Mouse (Mus musculus) bone marrow, adult 2 months (tissue): ENCODE data around the gene Mapk10. TPM values are rescaled to one million over a fixed set of nuclear protein-coding genes. Genes with fewer than 3 reads are reported as not detected.

Experiments
- H3K27ac ChIP-seq: fragments of 200-500 bp; 2 replicates; pipeline ENCODE4 v1.5.1; 2012; ENCODE audit warnings: low read depth, mild to moderate bottlenecking, control low read depth, inconsistent platforms, low read length; ENCODE audit not compliant: control insufficient read depth, poor library complexity, insufficient read depth
- H3K4me1 ChIP-seq: fragments of 200-500 bp; 2 replicates; pipeline ENCODE4 v1.6.1; 2011; ENCODE audit warnings: low read length; ENCODE audit not compliant: control insufficient read depth, insufficient read depth
- H3K4me3 ChIP-seq: fragments of 200-500 bp; replicated peaks from 2 replicates; pipeline ENCODE3; 2011; ENCODE audit warnings: mild to moderate bottlenecking, low read depth, low read length, control low read depth; ENCODE audit not compliant: control insufficient read depth
- CTCF ChIP-seq: fragments of 200-500 bp; IDR thresholded peaks from 2 replicates; pipeline ENCODE4 v1.5.1; 2011; ENCODE audit warnings: low read length, control low read depth; ENCODE audit not compliant: control insufficient read depth, insufficient read depth
- POLR2A ChIP-seq: fragments of 200-500 bp; IDR thresholded peaks from 2 replicates; pipeline ENCODE4 v1.6.1; 2011; ENCODE audit warnings: low read depth, mild to moderate bottlenecking, control low read depth, low read length, borderline replicate concordance; ENCODE audit not compliant: control insufficient read depth
- WGBS: fragments of 180-500 bp; shearing (Covaris S2); methylation state at CpG from one replicate; pipeline ENCODE4 v1.1.7; 2018; 5-methylcytosine and 5-hydroxymethylcytosine counted together
- polyA plus RNA-seq: library from polyadenylated mRNA; stranded (reverse); fragments of >200 nt; gene quantifications from 2 replicates; pipeline ENCODE4 v1.2.4, GENCODE M21; 2011; ENCODE audit warnings: low replicate concordance; ENCODE audit not compliant: missing spikeins, insufficient read depth, insufficient read length

Gene Mapk10
- polyA plus RNA-seq, 1 experiment, result not detected

- Histone ChIP-seq H3K4me3 (no peak overlapping the region), H3K27ac (no peak overlapping the region), H3K4me1 (no peaks in the 10 kb centered on the region)
- TF ChIP-seq POLR2A (no peak), CTCF (no peak)
- WGBS, result 69% methylated on average over 6 of the region's 6 CpGs
Measured at GRCm38 (mm10) chr5:103209486-103209885, 1.6 kb downstream of the Mapk10 start.

- no peak for TF ChIP-seq CTCF
- TF ChIP-seq POLR2A, result no peak
- 52% methylated on average over 8 of the region's 8 CpGs for whole genome bisulfite sequencing
- Histone ChIP-seq H3K27ac (no peak overlapping the region), H3K4me1 (no peaks in the 10 kb centered on the region), H3K4me3 (no peak overlapping the region)
Measured at GRCm38 (mm10) chr5:103208869-103209268, 2.3 kb downstream of the Mapk10 start.

- H3K27ac ChIP-seq, result no peak overlapping the region
- 74% methylated on average over 10 of the region's 10 CpGs for WGBS
- TF ChIP-seq POLR2A (no peak), CTCF (no peak)
- no peak overlapping the region for H3K4me3 ChIP-seq
- H3K4me1 ChIP-seq, result no peaks in the 10 kb centered on the region
Measured at GRCm38 (mm10) chr5:103208021-103208511, 3.1 kb downstream of the Mapk10 start.

- no peak for TF ChIP-seq POLR2A
- no peak for TF ChIP-seq CTCF
- no peak overlapping the region for H3K4me3 ChIP-seq
- 61% methylated on average over 2 of the region's 2 CpGs for WGBS
- H3K27ac ChIP-seq, result no peak overlapping the region
- no peaks in the 10 kb centered on the region for H3K4me1 ChIP-seq
Measured at GRCm38 (mm10) chr5:103197796-103198325, 13.3 kb downstream of the Mapk10 start.

- no peak for TF ChIP-seq POLR2A
- no peak for TF ChIP-seq CTCF
- H3K27ac ChIP-seq, result no peak overlapping the region
- WGBS, result 72% methylated on average over 6 of the region's 6 CpGs
- no peaks in the 10 kb centered on the region for H3K4me1 ChIP-seq
- H3K4me3 ChIP-seq, result no peak overlapping the region
Measured at GRCm38 (mm10) chr5:103194549-103194948, 16.6 kb downstream of the Mapk10 start.

- no peak overlapping the region for H3K27ac ChIP-seq
- no peaks in the 10 kb centered on the region for H3K4me1 ChIP-seq
- no peak for TF ChIP-seq CTCF
- TF ChIP-seq POLR2A, result no peak
- 72% methylated on average over 3 of the region's 3 CpGs for WGBS
- H3K4me3 ChIP-seq, result no peak overlapping the region
Measured at GRCm38 (mm10) chr5:103193700-103194099, 17.4 kb downstream of the Mapk10 start.

- TF ChIP-seq POLR2A, result no peak
- TF ChIP-seq CTCF, result no peak
- no peak overlapping the region for H3K27ac ChIP-seq
- 36% methylated on average over 4 of the region's 4 CpGs for WGBS
- no peaks in the 10 kb centered on the region for H3K4me1 ChIP-seq
- H3K4me3 ChIP-seq, result no peak overlapping the region
Measured at GRCm38 (mm10) chr5:103191577-103191976, 19.6 kb downstream of the Mapk10 start.

- TF ChIP-seq CTCF, result no peak
- no peak for TF ChIP-seq POLR2A
- H3K27ac ChIP-seq, result no peak overlapping the region
- H3K4me3 ChIP-seq, result no peak overlapping the region
- 72% methylated on average over 1 of the region's 1 CpGs for WGBS
- H3K4me1 ChIP-seq, result no peaks in the 10 kb centered on the region
Measured at GRCm38 (mm10) chr5:103184256-103184655, 26.9 kb downstream of the Mapk10 start.

- H3K4me1 ChIP-seq, result no peaks in the 10 kb centered on the region
- no peak overlapping the region for H3K4me3 ChIP-seq
- no peak overlapping the region for H3K27ac ChIP-seq
- no peak for TF ChIP-seq POLR2A
- no peak for TF ChIP-seq CTCF
- 75% methylated on average over 10 of the region's 10 CpGs for WGBS
Measured at GRCm38 (mm10) chr5:103181622-103182021, 29.5 kb downstream of the Mapk10 start.
